Mouse (Mus musculus): Measurements from ENCODE around the gene Tacr2.

GRCm38 (mm10) chr10:62308896-62309491 lies 56.8 kb downstream of the Tacr2 start:
- no peak for TF ChIP-seq POLR2A (IDR thresholded peaks at IDR 0.05; ENCODE audit: extremely low read depth, insufficient read depth, low read length)
- TF ChIP-seq CTCF (IDR thresholded peaks at IDR 0.05; ENCODE audit: low read depth, low read length): no peak

All from liver, adult 2 months (tissue).